ENCODE assay signal across 15 mouse cellular contexts in the genomic region with DNA sequence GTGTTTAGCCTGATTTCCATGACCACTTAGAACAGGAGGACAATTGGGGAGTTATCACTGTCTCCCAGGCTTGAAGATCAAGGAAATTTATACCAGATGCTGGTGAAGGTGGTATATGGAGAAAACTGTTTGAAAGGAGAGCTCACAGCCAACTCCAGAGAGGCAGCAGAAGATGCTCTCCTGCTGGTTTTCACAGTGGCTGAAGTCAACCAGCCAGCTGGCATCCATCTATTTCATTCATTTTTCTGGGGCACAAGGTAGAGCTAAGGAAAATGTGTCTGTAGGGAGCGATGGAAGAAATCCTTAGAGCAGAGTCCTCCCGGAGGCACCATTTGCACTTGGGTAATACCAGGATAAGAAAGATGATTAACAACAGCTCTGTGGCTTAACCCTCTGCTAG.
DNase-seq lines count a peak whose midpoint lies in the region; ATAC-seq lines count a peak whose summit lies in the region.
"Had no signal": no experiment of that assay in that cellular context is flagged by ENCODE, and none has a peak within 500 bp of the region (broad histone marks: within the 10 kb centered on the region; RNA-seq: fewer than 3 reads in every experiment).

No protein-coding gene starts in this region.

- no peak for ATAC-seq in cerebellum, adult (ENCODE audit: insufficient number of reproducible peaks, low FRiP score, low TSS enrichment)
- ATAC-seq: forebrain, embryonic 13.5 days; forebrain, postnatal 0 days; hindbrain, postnatal 0 days had no signal

- peak; percentile 48 for DNase-seq in cerebellum, adult 9-10 months
- peak; percentile 68 for DNase-seq in brain, adult 2 months (ENCODE audit: low read depth, low spot score)
- peak; percentile 44 for DNase-seq in cerebellum, adult 9-11 months
- peak; percentile 50 for DNase-seq in telencephalon, adult 2 months (ENCODE audit: low read depth, low spot score)
- DNase-seq in urinary bladder, adult 18-20 months (ENCODE audit: low spot score in 2 of 2), result no peak
- DNase-seq: adrenal gland, adult 2 months; adrenal gland, postnatal 25 days; forebrain, postnatal 0 days; gastrocnemius, postnatal 36 days; heart, adult 18-20 months; heart, postnatal 14 days; kidney, adult 11 months had no signal

Comparison
In these comparisons a context has a peak if more than half of its experiments do, and no peak if none do; other contexts are left out.
1. DNase-seq: peak in cerebellum, adult 9-10 months (single experiment), brain, adult 2 months (single experiment), cerebellum, adult 9-11 months (single experiment) and telencephalon, adult 2 months (single experiment); none in urinary bladder, adult 18-20 months (0 of 2).